Mouse (Mus musculus) kidney, postnatal 0 days (tissue): ENCODE measurements at regions not wholly inside any gene's neighbourhood (a gene's known extent, or its start where the extent isn't known, plus 50 kb on each side); places are given as distances from the start of the nearest gene placed in this dataset.
A peak's percentile ranks its signal among the peaks of the same experiment; 100 is the strongest.
"Not testable (repeated sequence)": the region's sequence is repeated elsewhere in the genome, so short reads cannot be mapped to it uniquely, and the experiment has no call there.

ENCODE experiments used
- ATAC-seq: fragments of 200-750 bp; cut with Nextera tagmentation; replicated peaks from 2 replicates; pipeline ENCODE4 v1.8.0; 2017; ENCODE audit warnings: low read depth, moderate number of reproducible peaks, moderate TSS enrichment, moderate library complexity; ENCODE audit not compliant: low FRiP score
- DNase-seq: peaks from one replicate; pipeline ENCODE4 v3.0.0-alpha.2; 2016; ENCODE audit warnings: low spot score
- H3K27ac ChIP-seq: fragments of 300-500 bp; sonication (generic); 2 replicates; pipeline ENCODE4 v1.5.1; 2014; ENCODE audit warnings: mild to moderate bottlenecking
- H3K27me3 ChIP-seq: fragments of 300-500 bp; sonication (generic); 2 replicates; pipeline ENCODE4 v1.6.1; 2014; ENCODE audit warnings: low read length, mixed read lengths; ENCODE audit not compliant: insufficient read depth
- H3K36me3 ChIP-seq: fragments of 300-500 bp; sonication (generic); 2 replicates; pipeline ENCODE4 v1.6.1; 2014; ENCODE audit warnings: low read length, mixed read lengths; ENCODE audit not compliant: insufficient read depth
- H3K4me1 ChIP-seq: fragments of 300-500 bp; sonication (generic); replicated peaks from 2 replicates; pipeline ENCODE4 v1.6.1; 2014; ENCODE audit warnings: antibody characterized with exemption, low read length, mixed read lengths; ENCODE audit not compliant: insufficient read depth
- H3K4me2 ChIP-seq: fragments of 300-500 bp; sonication (generic); 2 replicates; pipeline ENCODE4 v1.6.1; 2014; ENCODE audit warnings: mild to moderate bottlenecking, low read length, moderate library complexity, mixed read lengths
- H3K4me3 ChIP-seq: fragments of 300-500 bp; sonication (generic); replicated peaks from 2 replicates; pipeline ENCODE4 v1.5.1; 2014; ENCODE audit warnings: low read depth, low read length
- H3K9ac ChIP-seq: fragments of 300-500 bp; sonication (generic); 2 replicates; pipeline ENCODE4 v1.6.1; 2014; ENCODE audit warnings: low read depth, low read length
- H3K9me3 ChIP-seq: fragments of 300-500 bp; sonication (generic); replicated peaks from 2 replicates; pipeline ENCODE4 v1.6.1; 2016; ENCODE audit warnings: low read length, inconsistent platforms, mixed read lengths
- CTCF ChIP-seq: IDR thresholded peaks from 2 replicates; pipeline ENCODE4 v1.5.1; 2016; ENCODE audit warnings: antibody characterized with exemption, low read depth, mild to moderate bottlenecking, moderate library complexity
- WGBS: fragments of 180-500 bp; shearing (Covaris S2); extraction: QIAGEN DNeasy Blood & Tissue Kit; methylation state at CpG from one replicate; pipeline ENCODE4 v1.1.7; 2014; 5-methylcytosine and 5-hydroxymethylcytosine counted together

- DNase-seq (peak; percentile 21), ATAC-seq (peak; percentile 80)
- Histone ChIP-seq H3K4me3 (peak overlapping the region; percentile 14; the same call in 1 of the 2 replicates), H3K4me2 (peak overlapping the region; percentile 41)
- not testable (repeated sequence) for H3K36me3 ChIP-seq, H3K9me3 ChIP-seq, H3K4me1 ChIP-seq, H3K27ac ChIP-seq, H3K9ac ChIP-seq, H3K27me3 ChIP-seq
- 19% methylated on average over 39 of the region's 39 CpGs for WGBS
Observed at GRCm38 (mm10) chr7:60492028-60492995, 352.3 kb upstream of the Snrpn start.

GRCm38 (mm10) chr7:60487839-60488454, 347.9 kb upstream of the Snrpn start:
- not testable (repeated sequence) for H3K9me3 ChIP-seq
- WGBS: 7% methylated on average over 4 of the region's 4 CpGs
- TF ChIP-seq CTCF: peak; percentile 61

GRCm38 (mm10) chr7:60450074-60450603, 310.1 kb upstream of the Snrpn start:
- not testable (repeated sequence) for H3K36me3 ChIP-seq, H3K9me3 ChIP-seq, ATAC-seq, H3K27me3 ChIP-seq, H3K4me1 ChIP-seq, H3K4me2 ChIP-seq, H3K27ac ChIP-seq, DNase-seq, H3K9ac ChIP-seq, H3K4me3 ChIP-seq
- WGBS: 74% methylated on average over 3 of the region's 3 CpGs

More at GRCm38 (mm10) chr7:60487839-60488454, 347.9 kb upstream of the Snrpn start:
- H3K4me1 ChIP-seq, H3K4me2 ChIP-seq, H3K9ac ChIP-seq, H3K4me3 ChIP-seq, H3K27ac ChIP-seq, ATAC-seq, H3K27me3 ChIP-seq, H3K36me3 ChIP-seq: not testable (repeated sequence)
- DNase-seq: peak; percentile 3

GRCm38 (mm10) chr7:60449239-60450073, 309.4 kb upstream of the Snrpn start:
- H3K4me2 ChIP-seq, ATAC-seq, H3K36me3 ChIP-seq, H3K9ac ChIP-seq, DNase-seq, H3K4me3 ChIP-seq, H3K9me3 ChIP-seq, H3K27me3 ChIP-seq, H3K27ac ChIP-seq, H3K4me1 ChIP-seq: not testable (repeated sequence)
- WGBS: 46% methylated on average over 2 of the region's 2 CpGs

- no peaks in the 10 kb centered on the region for H3K9me3 ChIP-seq
- H3K9ac ChIP-seq: no peak overlapping the region
- DNase-seq (no peak), ATAC-seq (no peak)
- H3K27me3 ChIP-seq: no peaks in the 10 kb centered on the region
- no peaks in the 10 kb centered on the region for H3K4me1 ChIP-seq
- H3K27ac ChIP-seq: no peak overlapping the region
- H3K4me3 ChIP-seq: no peak overlapping the region
- H3K36me3 ChIP-seq: no peaks in the 10 kb centered on the region
- WGBS: 78% methylated on average over 3 of the region's 3 CpGs
- no peak for TF ChIP-seq CTCF
- no peak overlapping the region for H3K4me2 ChIP-seq
Observed at GRCm38 (mm10) chr7:60438781-60439180, 298.8 kb upstream of the Snrpn start.

- not testable (repeated sequence) for H3K36me3 ChIP-seq, H3K9me3 ChIP-seq, H3K27ac ChIP-seq, H3K27me3 ChIP-seq, H3K4me1 ChIP-seq, H3K9ac ChIP-seq
- DNase-seq: peak; percentile 73
- ATAC-seq: peak; percentile 77
- 13% methylated on average over 33 of the region's 33 CpGs for WGBS
- Histone ChIP-seq H3K4me2 (peak overlapping the region; percentile 47), H3K4me3 (peak overlapping the region; percentile 27)
Observed at GRCm38 (mm10) chr7:60391011-60391863, 251.2 kb upstream of the Snrpn start.
